Mouse (Mus musculus) yolk sac, embryonic 10.5 days (tissue): ENCODE measurements around the gene Sh2d4b.

ENCODE experiments used
- DNase-seq: peaks from one replicate; pipeline ENCODE4 v3.0.0-alpha.2; 2017; ENCODE audit warnings: low spot score

Sh2d4b gene

DNA sequence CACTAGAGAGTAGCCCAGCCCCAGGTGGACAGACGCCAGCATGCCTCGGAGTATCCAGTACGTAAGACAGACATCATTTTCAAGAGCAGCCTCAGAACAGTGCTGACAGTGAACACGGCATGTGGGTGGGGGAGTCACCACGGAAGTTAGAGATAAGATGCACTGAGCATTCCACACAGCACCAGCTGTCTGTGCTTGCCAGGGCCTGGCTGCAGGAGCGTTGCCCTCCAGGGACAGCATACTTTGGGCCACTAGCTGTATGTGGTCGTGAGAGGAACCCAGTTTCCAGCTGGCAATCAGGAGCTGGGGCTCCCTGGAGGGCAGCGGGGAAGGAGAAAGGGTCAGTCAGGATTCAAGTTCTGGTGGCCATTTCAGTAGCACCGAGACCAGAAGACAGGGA lies 13.7 kb upstream of the Sh2d4b start:
- no peak for DNase-seq

DNA sequence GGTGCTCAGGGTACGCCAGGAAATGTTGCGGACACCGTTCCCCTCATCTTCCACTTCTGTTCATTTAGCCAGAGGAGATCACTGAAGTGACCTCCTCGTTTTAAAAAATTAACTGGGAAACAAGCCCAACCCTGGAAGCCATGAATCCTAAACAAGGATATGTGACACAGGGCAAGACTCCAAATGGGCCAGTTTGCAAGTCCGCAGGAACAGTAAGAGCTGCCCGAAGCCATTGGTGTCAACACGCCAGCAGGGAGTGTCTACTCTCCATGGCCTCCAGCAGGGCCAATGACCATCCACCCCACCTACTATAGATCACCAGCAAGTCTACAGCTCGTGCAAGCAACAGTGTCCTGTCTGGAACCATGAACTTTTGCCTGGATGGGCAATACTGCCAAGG lies 12.7 kb upstream of the Sh2d4b start:
- DNase-seq, result no peak

DNA sequence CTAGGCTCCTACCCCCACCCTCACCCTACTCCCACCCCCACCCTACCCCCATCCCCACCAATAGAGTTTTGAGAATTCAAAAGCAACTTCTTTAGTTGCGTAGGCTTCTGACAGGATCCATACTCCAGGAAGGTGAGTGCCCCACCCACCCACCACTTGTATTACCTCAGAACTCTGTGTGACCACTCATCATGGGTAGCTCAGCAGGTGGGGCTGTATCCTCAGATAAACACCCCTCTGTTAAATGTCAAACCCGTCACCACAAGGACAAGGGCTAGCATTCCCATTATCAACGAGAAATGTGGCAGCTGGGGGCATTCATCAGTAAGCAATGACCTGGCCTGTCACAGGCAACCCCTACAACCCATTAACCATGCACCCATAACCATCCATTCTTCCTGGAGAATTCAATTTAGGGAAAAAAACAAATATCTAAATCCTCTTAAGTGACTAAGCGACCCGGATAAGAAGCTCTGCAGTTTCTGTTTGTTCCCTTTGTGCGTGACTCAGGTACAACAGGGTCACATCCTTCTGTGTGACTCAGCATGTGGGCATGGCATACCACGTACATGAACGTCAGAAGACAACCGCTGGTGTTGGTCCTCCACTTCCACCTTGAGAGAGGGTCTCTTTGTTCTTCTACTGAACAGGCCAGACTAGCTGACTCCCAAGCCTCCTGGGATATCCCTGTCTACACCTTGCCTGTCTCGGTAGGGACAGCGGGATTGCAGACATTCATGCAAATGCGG lies 9.4 kb upstream of the Sh2d4b start:
- DNase-seq, result no peak

DNA sequence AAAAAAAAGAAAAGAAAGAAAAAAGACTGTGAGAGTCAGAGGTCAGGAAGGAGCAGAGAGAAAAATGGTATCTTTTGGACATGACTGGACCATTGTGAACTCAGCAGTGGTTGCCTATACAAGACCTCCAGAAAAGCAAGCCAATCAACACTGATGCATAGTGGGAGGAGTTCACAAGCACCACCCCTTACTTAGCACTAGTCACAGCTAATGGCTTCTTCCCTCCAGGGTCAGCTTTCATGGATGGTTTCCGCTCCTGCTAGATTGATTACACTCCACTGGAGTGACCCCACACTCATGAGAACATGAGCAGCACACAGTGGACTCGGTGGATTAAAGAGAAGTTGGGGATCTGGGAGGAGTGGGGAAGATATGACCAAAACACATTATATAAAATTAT lies 7.2 kb upstream of the Sh2d4b start:
- DNase-seq, result peak; percentile 1

DNA sequence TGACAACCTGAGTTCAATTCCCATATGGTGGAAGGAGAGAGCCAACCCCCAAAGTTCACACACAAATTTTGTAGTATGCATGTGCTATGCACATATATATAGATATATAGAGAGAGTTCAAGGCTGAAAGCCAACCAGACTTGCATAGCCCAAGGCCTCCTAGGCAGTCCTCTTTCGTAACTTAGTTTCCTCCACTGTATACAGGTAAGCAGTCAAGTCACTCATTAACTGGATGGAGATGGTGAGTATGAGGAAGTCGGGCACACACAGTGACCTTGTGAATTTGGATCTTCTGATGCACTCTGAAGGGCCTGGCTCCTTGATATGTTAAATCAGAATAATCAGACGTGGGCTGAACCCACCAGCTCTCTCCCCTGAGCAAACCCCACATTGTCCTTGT lies 4.8 kb upstream of the Sh2d4b start:
- peak; percentile 62 for DNase-seq

DNA sequence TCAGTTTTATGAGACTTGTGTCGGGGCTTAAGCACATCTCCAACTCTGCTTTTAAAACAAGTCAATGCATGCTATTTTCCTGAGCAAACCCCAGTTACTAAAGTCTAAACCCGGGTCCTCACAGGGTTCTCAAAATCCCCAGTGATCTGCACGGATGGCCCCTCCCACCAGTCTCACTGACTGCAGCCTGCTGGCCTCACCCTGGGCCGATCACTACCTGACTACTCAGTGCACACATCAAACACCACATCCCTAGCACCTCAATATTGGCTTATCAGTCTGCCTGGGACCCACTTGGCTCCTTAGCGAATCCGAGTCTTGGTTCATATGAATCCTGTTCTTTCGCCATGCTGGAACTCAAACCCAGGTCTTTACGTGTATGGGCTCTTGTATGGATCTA lies 2.6 kb upstream of the Sh2d4b start:
- DNase-seq, result peak; percentile 1

DNA sequence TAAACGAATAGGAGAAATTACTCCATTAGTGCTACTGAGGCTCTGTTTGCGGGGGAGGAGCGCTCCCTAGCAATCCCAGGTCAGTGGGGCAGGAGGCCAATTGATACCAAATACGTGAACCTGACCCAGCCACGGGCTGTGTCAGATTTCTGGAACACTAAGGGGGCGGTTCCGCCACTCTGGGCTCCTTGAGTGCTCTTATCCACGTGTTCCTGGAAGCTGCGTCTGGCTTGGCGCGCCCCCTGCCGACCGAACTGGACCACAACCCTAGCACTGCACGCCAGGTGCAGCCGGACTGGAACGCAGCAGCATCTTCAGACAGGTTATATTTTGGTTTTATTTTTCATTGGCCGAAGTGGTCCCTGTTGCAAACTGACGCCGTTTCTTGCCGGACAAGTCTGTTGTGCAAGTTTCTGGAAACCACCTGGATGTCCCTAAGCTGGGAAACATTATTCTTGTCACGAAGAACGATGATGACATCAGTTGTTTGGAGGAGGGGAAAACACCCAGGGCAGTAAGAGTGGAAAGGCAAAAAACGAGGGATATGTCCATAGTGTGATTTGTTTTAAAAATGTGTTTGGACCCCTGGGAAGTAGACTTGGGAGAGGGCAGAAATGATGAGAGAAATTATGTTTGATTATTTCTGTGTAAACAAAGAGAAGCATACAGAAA lies 1.6 kb upstream of the Sh2d4b start:
- DNase-seq, result peak; percentile 76

DNA sequence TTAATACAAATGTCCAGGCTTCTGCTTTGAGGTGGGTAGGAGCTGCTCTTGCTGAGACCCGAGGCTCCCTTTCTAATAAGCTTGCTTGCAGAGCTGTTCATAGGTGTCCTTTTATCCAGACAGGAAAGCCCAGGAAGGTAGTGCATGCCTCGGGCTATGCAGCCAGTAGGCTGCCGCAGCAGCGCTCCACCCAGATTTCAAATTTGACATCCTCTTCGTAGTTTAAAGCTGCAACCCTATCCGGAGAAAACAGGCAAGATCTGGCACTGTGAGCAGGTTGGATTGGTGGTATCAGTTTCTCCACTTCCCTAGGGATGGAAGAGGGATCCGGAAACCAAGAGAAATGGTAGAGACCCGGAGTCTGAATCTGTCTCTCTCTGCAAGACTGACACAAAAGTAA lies 818 bp upstream of the Sh2d4b start:
- DNase-seq, result peak; percentile 1

DNA sequence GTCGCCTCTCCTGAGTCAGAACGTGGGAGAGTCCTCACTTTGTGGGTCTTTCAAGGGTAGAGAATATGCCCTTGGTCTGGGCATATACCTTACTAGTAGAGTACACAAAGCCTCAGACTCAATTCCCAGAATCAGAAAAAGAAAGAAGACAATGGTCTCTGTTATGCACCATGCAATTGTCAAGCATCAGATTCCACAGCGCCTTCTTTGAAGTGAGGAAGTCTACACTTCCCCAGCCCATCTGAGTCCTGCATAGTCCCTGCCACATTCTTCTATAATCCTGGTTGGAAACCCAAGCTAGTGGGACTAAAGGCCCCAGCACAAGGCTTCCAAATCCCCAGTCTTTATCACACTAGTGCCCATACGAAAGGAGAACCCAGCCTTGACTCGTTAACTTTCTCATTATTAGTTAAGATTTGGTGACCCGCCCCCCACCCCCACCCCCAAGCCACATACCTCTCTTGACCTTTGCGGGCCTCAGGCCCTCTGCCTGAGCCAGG lies 690 bp downstream of the Sh2d4b start:
- DNase-seq, result no peak

DNA sequence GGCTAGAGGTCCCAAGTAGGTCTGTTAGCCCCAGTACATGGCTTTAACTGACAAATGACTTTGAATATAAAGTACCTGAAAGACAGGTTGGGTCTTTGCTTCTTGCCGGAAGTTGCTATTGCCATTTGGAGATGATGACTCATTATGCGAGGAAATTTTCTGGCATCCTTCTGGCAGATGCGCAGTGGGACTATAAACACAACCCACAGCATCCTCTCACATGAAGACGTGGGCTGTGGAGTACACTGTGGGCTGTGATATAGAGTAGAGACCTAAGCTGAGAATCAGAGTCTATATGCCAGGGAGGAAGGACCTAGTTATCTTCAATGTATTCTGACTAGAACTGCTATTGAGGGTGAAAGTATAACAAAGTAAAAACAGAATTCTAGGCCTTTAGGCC lies 1.6 kb downstream of the Sh2d4b start:
- no peak for DNase-seq

DNA sequence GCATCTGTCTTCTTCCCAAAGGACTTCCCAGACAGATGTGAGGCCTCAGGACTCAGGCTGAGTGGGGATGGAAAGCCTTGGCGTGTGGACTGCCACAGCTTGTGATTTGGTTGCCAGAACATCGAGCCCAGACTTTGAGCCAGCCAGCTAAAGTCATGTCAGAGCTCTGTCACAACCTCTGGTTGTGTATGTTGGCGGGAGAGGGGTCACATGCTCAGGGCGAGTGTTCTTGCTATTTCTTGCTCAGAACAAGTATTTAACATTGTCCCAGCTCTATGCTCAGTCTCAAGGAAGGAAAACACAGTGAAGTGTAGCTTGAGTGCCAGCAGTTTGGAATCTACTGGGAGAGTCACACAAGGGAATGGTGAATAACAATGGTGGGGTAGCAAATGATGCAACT lies 3.4 kb downstream of the Sh2d4b start:
- no peak for DNase-seq

DNA sequence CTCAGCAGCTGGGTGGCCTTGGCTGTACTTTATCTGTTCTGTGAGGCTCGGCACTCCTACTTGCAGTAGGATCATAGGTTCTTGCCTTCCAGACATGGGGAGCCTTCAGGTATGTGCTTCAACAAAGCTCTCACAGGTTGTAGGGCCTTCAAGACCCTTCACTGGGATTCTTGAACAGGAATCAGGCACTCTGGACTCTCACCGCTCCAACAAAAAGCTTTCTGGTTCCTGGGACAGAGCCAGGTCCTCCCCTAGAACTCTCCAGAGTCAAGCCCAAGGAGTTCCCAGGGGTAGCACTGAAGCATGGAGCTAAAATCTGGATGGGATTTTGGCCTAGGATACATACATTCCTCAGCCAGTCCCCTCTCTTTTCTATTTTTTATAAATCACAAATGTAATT lies 3.9 kb downstream of the Sh2d4b start:
- DNase-seq, result no peak

DNA sequence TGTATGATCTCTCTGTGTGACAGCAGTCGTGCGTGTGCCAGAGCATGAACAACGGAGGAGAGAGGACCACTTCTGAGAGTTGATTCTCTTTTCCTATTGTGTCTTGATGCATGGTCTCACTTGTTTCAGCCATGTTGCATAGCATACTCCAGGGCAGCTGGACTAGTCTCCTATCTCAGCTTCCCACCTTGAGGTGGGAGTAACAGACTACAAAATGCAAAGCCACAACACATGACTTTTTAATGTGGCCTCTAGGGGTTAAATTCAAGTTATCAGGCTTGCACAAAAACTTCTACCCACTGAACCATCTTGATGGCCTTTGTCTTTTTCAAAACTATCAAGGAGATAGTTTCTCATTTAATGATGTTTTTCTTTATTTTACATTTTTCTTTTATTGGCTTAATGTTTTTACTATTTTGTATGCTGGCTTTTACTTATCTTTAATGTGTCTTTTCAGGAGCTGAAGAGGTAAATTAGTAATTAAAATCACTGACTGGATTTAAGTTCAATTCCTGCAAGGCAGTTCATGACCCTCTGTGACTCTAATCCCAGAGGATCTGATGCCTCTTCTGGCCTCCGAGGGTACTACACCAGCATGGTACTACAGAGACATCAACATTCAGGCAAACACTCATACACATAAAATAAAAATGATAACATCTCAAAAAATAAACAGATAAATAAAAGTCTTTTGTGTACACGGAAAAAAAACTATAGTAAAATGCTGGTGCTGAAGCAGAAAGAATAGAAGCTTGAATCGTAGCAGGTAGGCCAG lies 6.5 kb downstream of the Sh2d4b start:
- DNase-seq, result no peak

DNA sequence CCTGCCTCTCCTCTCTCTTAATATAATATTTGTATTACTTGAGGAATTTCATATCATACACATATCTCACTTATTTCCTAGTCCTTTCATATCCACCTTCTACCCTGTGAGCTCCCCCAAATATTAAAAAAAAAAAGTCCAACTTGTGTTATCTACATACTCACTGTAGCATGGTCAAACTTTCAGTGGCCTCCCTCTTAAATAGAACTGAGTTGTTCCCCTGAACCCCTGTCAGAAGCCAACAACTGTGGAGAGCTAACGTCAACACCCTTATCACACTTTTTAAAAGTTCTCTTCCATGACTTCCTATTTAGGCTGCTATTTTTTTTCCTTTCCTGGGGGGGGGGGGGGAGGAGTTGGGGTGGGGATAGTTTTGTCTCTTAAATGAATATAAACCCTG lies 7.3 kb downstream of the Sh2d4b start:
- DNase-seq, result no peak

DNA sequence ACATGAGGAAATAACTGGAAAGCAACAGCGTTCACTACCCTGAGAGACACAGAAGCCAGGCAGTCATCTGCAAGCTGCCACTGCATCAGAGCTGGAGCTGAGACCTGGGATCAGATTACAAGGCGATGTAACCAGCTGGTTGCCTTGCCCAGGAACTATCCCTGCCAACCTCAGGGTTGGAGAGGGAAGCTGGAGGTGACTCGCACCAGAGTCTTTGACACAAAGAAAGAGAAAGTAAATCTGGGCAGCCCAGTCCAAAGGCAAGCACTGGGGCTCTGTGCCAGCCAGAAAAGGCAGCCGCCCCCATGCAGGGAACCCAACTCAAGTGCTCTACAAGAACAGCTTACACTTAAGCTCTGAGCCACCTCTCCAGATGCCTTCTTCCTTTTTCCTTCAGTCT lies 7.8 kb downstream of the Sh2d4b start:
- DNase-seq, result no peak

DNA sequence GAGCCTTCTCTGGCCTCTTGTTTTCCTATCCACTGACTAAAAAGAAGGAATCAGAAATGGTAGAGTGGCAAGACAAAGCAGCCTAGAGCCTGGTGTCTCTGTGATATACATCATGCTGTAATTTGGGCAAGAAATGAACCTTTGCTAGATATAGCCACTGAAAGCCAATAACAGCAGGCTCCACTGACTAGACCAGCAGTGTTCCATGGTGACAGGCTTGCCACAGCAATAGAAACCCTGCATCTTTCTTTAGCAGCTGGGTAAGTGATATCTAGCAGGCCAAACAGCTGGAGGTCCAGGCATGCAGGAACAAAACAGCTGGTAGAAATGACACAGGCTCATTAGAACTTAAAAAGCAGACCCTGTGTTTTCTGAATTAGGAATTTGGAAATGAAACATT lies 18.5 kb downstream of the Sh2d4b start:
- DNase-seq, result no peak

DNA sequence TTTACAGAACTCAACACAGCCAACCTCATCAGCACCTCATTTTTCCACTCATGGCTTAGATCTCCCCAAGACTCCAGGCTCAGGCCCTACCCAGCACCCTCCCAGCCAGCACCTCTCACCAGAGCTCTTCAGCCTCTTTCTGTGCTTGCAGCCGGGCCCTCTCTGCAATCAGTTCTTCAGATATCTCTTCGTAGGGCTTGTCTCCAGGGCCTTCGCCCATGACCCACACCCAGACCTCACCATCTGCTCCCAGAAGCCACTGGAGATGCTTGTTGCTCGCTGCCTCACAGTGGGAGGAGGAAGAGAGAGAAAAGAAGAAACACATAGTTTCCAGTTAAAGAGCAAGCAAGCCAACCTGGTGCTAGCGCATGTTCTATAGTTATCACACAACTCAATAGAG lies 19.1 kb downstream of the Sh2d4b start:
- no peak for DNase-seq

DNA sequence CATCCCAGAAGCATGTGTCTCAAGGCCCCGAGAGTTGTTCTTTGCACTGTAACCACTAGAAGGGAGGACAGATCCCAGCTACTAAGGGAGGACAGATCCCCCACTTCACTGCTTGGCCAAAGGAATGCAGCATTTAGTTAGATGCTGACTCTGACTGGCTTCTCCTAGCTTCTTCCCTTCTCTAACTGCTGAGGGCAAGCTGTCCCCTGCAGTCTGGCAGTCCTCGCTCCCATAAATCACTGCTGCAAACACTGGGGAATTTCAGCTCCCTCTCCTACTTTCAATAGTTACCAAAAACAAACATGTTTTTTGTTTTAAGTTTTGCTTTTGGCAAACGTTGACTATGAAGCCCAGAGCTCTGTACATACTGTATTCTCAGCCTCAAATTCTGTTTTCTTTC lies 22.5 kb downstream of the Sh2d4b start:
- no peak for DNase-seq

DNA sequence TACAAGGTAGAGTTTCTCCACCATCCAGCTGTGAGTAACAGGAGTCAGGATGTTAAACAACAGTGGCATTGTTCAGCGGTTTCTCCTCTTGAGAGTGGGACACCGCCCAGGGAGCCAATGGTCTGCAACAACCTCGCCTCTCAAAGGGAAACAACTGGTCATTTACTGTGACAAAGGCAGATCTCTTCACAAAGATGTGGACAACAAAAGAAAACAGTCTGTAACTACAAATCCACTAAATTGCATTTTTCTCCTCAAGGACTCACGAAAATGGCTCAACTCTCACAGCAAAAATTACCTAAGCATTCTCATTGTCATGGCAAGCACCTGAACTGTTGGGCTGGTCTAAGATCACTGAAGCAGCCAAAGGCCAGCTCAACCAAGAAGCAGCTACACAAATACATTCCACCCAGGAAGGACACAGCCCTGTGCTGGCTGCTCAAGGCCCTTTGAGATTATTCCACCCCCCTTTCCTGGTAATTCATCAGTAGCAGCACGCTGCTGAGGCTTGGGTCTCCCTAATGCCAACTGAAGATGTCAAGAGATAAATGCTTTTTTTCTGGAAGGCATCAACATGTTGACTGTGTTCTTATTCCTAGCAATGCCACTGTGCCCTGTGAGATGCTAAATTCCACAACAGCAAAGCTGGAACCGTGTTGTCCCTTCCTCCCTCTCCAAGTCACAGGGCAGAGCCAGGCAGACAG lies 28.1 kb downstream of the Sh2d4b start:
- DNase-seq, result no peak

DNA sequence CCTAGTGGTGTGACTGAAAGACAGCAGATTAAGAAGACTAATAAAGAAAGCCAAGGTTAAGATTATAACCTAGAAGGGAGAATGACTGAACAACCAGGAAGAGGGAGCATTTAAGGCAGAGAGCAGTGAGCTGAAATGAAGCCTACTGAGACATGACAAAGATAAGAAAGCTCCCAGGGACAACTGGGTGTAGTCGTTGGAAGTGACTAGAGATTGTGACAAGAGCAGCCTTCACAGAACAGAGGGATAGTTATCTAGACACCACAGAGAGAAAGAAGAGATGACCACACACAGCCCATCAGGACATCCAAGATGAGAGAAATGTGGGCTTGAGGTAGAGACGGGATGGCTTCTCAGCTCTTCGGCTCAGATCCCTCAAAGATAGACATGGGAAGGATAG lies 29.4 kb downstream of the Sh2d4b start:
- DNase-seq, result no peak

DNA sequence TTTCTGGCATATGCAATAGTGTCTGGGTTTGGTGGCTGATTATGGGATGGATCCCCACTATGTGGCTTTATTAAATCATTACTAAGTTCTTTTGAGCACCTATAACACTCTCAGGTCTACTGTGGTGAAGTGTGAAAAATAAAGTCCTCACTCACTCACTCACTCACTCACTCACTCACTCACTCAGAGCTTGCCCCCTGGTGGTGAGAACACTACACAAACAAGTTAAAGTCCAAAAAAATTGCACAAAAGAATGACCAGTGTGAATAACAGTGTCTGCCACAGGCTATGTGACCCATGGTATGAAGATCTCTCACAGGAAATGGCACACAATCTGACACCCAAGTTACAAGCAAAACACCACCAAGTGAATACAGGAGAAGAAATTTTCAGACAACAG lies 30.0 kb downstream of the Sh2d4b start:
- no peak for DNase-seq

DNA sequence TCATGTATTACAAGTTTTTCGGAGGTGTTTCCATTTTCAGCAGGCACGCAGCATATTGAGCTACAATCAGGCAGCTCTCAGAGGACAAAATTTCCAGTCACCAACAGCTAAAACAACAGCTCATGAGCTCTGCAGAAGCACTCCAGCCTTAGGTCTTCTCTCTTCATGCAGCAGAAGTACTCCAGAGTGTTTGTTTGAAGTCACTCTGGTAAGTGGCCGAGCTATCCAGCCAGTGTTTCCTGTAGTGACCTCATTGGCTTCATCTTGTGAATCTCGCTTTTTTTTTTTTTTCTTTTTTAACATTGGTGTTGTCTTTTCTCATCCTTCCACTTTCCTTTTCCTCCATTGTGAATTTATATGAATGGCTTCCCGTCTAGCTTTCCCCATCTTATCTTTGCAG lies 40.1 kb downstream of the Sh2d4b start:
- DNase-seq, result no peak
